Mouse (Mus musculus) layer of hippocampus, adult 2 months (tissue): ENCODE data around the gene Ppil3. TPM values are rescaled to one million over a fixed set of nuclear protein-coding genes. Genes with fewer than 3 reads are reported as not detected.

Source experiments
- DNase-seq, 2 experiments: peaks; one replicate each; pipeline ENCODE4 v3.0.0; 2022; ENCODE audit warnings: low spot score in 2 of 2
- H3K27ac ChIP-seq: fragments of 200-600 bp; 2 replicates; pipeline ENCODE4 v1.8.1; 2022
- H3K4me3 ChIP-seq: fragments of 200-600 bp; 2 replicates; pipeline ENCODE4 v1.8.1; 2022; ENCODE audit warnings: mild to moderate bottlenecking
- CTCF ChIP-seq: fragments of 200-600 bp; conservative IDR thresholded peaks from 2 replicates; pipeline ENCODE4 v1.8.1; 2022; ENCODE audit warnings: antibody characterized with exemption, mild to moderate bottlenecking, moderate library complexity
- total RNA-seq, 2 experiments: library from RNA; stranded (reverse); gene quantifications; 2 replicates each; pipeline ENCODE4 v1.2.3; 2021

The Ppil3 gene
- total RNA-seq, 2 experiments from 2014 or later: 27.5 to 31.3 TPM

DNA sequence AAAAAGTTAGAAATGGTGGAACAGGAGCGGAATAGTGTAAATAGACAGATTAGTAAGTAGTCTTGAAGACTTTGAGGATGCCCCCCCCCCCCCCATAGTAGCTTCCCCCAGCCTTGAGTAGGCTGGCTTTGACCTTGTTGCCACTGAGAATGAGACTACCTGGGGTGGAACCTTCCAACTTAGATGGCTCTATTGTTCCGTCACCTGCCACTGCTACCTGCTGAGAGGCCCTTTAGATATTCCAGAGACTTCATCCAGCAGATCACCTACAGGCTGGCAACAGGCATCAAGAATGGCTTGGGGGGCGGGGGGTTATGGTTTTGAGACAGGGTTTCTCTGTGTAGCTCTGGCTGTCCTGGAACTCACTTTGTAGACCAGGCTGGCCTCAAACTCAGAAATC, 20.7 kb downstream of the Ppil3 start:
- TF ChIP-seq CTCF: no peak
- H3K27ac ChIP-seq: no peak overlapping the region
- DNase-seq: no peak
- H3K4me3 ChIP-seq: no peak overlapping the region

DNA sequence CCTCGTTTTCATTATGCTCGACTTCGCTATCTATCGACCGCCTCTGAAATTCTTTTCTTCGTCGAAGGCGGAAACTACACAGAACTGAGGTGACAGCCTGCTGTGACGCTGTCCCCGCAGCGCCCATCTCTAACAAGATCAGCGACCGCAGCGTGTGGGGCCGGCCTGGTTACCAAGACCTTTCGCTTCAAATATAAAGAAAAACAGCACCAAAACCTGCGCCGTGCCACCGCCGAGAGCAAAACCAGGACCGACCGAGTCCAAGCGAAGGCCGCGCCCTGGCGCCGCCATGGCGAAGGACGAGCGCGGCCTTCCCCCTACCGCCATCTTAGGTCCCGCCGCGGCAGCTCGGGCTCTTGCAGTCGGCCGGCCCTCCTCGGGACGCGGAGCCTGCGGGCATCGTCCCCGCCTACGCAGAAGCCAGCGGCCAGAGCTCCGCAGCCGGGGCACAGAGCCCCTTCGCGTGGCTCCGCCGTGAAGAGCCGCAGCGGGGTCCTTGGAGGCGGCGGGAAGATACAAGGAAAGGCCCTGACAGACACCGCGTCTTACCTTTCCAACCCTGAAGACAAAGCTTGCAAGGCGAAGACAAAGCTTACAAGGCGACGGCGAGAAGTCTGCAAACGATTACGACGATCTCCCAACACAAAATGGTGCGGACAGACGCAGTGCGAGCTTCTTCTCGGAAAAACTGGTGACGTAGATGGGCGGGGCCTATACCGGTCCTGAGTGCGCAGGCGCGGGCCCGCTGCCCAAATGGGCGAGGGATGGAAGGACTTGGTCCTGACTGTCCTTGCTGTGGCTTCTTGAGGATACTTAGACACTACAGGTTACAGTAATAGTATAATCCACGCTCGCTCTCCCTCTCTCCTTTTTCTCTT, 21.7 kb downstream of the Ppil3 start, which contains the start of gene Clk1:
Clk1 (minus strand) TSS at position 696 of the 878 bp plus-strand sequence.
- H3K27ac ChIP-seq: peak within 1 kb of the TSS; percentile 99
- peak; percentile 95 to 97 for DNase-seq
- H3K4me3 ChIP-seq: peak within 1 kb of the TSS; percentile 99
- TF ChIP-seq CTCF: no peak

DNA sequence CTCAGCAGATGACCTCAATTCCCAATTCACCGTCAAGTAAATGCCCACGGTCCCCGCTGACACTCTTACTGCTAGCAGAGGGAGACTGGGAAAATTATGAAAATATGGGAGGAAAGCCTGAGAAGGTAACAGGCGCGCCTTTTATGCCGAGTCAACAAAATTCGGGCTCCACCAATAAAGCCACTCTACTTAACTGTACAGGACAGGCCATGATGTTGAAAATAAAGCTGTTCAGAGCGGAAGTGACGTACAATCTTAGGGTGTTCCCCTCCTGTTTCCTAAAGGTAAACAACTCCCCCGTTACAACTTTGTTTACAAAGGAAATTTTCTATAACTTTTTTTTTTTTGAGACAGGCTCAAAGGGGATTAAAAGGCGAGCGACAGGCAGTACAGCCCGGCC, 22.4 kb downstream of the Ppil3 start:
- peak overlapping the region; percentile 99 for H3K4me3 ChIP-seq
- H3K27ac ChIP-seq: peak overlapping the region; percentile 99
- peak in 1 of 2 experiments; percentile 32 for DNase-seq
- no peak for TF ChIP-seq CTCF

DNA sequence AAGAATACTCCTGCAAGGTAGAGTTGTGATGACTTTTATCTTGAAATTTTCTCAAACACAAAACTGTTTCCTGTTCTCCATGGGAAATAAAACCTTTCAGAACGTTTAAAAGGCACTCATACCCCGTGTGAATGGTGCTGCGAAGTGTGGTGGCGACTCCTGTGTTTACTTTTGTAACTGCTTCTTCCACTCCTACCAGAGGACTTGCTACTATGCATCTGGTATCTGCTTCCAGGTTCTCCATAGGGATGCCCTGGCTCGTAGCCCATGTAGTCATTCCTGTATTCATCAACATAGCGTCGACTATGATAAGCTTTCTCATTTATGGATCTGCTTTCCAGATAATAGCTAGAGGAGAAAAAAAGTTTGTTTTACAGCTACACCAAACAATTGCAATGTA, 24.3 kb downstream of the Ppil3 start:
- Histone ChIP-seq H3K4me3 (peak overlapping the region; percentile 34), H3K27ac (no peak overlapping the region)
- TF ChIP-seq CTCF: peak; percentile 46
- no peak for DNase-seq

DNA sequence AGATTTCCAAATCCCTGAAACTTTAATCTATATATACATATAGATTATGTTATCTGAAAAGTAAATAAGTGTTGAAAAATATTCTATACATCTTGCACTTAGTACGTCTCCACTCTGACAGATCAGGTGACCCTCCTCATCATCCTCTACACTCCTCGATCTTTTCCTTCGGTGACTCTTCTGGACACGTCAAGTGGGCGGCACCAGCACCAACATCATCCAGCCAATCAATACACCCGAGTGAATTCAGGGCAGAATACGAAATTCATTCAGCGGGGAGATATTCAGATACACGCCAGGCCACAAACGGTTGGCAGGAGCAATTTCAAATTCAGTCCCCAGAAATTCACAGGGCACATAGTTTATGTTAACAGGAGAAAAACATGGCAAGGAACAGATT, 25.3 kb downstream of the Ppil3 start:
- DNase-seq: no peak
- no peak for TF ChIP-seq CTCF
- Histone ChIP-seq H3K27ac (no peak overlapping the region), H3K4me3 (peak overlapping the region; percentile 34)

DNA sequence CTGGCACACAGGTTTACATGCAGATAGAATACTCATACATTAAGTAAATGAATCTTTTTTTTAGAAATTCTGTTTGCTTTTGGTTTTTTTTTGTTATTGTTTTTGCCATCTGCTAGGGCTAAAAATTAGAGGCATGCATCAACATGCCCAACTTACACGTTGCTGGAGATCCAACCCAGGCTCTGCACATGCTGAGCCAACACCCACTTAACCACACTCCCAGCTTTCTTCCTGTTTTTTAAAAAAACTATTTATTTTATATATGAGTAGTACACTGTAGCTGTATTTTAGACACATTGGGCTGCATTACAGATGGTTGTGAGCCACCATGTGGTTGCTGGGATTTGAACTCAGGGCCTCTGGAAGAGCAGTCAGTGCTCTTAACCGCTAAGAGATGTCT, 29.2 kb downstream of the Ppil3 start:
- no peak for TF ChIP-seq CTCF
- Histone ChIP-seq H3K27ac (no peak overlapping the region), H3K4me3 (no peak overlapping the region; the same call in 1 of the 2 replicates)
- no peak for DNase-seq

DNA sequence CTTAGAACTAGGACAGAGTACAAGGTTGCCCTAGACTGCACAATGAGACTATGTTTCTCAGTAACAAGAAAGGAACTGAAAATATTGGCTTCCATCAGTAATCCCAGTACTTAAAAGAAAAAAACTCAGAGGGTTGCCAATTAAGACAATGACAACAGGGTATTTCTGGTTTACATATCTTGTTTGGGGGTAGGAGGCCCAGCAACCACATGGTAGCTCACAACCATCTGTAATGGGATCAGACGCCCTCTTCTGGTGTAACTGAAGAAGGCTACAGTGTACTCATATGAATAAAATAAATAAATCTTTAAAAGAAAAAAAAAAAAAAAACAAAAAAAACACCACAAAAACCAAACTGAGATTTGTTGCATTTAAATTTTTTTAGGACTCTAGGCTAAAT, 29.8 kb downstream of the Ppil3 start:
- no peak overlapping the region for H3K27ac ChIP-seq
- DNase-seq: no peak
- peak; percentile 73 for TF ChIP-seq CTCF
- H3K4me3 ChIP-seq: no peak overlapping the region

DNA sequence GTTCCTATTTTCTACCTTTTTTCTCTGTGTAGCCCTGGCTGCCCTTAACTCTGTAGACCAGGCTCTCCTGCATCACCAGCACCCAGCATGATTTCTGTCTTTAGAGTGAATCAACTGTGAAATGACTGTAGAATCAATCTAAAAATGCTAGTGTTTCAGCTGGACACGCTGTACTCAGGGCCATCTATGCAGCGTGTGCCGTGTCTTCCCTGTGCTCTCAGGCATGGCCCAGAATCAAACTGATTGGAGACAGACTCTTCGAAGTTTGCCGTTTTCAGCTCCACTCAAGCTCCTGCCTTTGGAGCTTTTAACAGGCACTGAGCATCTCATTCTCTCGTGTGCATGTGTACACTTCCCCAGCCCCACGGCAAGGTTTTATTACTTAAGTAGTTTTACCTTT, 34.5 kb downstream of the Ppil3 start:
- TF ChIP-seq CTCF: no peak
- DNase-seq: no peak

DNA sequence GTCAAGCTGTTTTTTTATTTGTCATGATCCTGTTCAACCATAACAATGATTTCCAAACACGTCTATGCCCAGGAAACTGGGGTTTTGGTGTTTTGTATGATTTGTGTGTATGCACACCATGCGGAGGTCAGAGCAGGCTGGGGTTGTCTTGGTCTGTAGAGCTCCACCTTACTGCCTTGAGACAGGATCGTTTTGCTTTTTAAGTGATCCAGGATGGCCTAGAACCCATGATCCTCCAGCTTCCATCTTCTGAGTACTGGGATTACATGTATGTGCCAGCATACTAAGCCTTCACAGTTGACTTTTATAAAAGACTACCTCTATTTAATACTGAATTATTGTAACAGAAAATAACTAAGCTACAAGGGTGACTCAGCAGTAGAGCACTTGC, 35.1 kb downstream of the Ppil3 start:
- TF ChIP-seq CTCF: no peak
- Histone ChIP-seq H3K4me3 (no peak overlapping the region), H3K27ac (no peak overlapping the region)
- no peak for DNase-seq

More for the DNA sequence above, 34.5 kb downstream of the Ppil3 start:
- Histone ChIP-seq H3K27ac (no peak overlapping the region), H3K4me3 (no peak overlapping the region)

DNA sequence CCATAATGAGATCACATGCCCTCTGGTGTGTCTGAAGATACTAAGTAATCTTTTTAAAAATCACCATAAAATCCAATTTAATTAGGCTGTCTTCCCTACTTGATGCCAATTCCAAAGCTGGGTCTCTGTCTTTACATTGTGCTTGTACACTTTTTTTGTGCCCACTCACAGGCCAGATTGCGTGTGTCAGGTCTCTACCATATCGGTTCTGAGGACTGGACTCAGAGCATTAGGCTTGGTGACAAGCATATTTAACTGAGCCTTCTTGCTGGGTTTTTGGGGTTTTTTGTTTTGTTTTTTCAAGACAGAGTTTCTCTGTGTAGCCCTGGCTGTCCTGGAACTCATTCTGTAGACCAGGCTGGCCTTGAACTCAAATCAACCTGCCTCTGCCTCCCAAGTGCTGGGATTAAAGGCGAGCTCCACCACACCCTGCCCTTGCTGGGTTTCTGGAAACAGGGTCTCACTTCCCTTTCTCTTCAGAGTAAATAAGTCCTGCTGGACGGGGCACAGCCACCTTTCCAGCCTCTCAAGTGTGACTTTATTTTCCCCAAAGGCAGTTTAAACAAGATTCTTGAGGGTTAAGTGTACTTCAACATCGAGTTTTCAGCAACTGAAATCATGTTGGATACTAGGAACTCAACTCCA, 35.6 kb downstream of the Ppil3 start:
- H3K4me3 ChIP-seq: no peak overlapping the region
- no peak overlapping the region for H3K27ac ChIP-seq
- no peak for DNase-seq
- no peak for TF ChIP-seq CTCF

DNA sequence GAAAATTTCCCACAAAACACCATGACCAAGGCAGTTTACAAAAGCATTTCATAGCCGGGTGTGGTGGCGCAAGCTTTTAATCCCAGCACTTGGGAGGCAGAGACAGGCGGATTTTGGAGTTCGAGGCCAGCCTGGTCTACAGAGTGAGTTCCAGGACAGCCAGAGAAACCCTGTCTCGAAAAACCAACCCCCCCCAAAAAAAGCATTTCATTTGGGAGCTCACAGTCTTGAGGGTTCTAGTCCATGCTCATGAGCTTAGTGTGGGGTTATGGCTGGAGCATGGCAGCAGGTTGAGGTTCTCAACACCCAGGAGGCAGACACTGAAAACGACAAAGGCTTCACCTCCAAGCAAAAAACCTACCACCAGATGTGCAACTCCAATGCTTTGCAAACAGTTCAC, 37.1 kb downstream of the Ppil3 start:
- H3K27ac ChIP-seq: no peak overlapping the region
- H3K4me3 ChIP-seq: no peak overlapping the region
- TF ChIP-seq CTCF: no peak
- DNase-seq: no peak

DNA sequence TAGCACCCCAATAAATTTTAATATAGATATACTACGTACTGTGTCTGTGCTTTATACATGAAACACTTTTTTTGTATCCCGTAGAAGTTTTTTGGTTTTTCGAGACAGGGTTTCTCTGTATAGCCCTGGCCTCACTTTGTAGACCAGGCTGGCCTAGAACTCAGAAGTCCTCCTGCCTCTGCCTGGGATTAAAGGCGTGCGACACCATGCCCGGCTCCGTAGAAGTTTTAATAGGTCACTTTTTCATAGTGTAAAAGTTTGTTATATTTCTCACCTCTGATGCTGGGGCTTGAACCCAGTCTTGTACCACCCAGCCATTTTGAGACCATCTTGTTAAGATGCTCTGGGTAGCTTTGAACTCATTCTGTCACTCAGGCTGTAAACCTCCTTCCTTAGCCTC, 38.0 kb downstream of the Ppil3 start:
- Histone ChIP-seq H3K27ac (no peak overlapping the region), H3K4me3 (no peak overlapping the region)
- no peak for TF ChIP-seq CTCF

DNA sequence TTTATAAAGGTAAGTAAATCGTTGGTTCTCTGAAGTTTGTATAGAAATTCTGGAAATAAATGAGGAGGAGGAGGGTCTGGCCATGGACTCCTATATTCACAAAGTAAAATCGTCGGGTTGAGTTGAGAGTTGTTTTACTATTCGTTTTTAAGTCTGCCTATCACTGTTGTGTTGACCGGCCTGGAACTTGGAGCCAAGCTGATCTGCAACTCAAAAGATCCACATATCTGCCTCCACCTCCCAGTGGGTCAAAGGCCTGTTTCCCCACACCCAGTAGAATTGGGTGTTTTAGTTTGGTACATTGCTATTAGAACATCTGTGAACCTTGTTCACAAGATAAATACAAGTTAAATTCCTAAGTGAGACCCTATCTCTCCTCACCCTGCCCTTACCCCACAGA, 41.5 kb downstream of the Ppil3 start:
- no peak overlapping the region for H3K27ac ChIP-seq
- H3K4me3 ChIP-seq: no peak overlapping the region
- no peak for DNase-seq
- no peak for TF ChIP-seq CTCF

More for the DNA sequence above, 38.0 kb downstream of the Ppil3 start:
- no peak for DNase-seq

DNA sequence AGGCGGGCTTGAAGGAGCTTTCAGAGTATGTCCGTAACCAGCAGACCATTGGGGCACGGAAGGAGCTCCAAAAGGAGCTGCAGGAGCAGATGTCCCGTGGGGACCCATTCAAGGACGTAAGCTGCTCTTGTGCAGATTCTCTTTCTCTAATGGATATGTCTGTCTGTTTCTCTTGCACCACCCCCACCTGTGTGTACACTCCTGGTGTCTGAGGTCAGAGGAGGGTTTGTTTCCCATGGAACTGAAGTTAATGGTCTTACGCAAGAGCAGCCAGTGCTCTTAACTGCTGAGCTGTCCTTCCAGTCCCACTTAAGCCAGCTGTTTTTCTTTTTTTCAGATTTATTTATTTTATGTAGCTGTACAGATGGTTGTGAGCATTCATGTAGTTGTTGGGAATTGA, 43.9 kb downstream of the Ppil3 start:
- Histone ChIP-seq H3K27ac (no peak overlapping the region), H3K4me3 (no peak overlapping the region)
- DNase-seq: no peak
- TF ChIP-seq CTCF: no peak
